Mouse (Mus musculus): ENCODE measurements around the gene Thrap3. TPM values are rescaled to one million over a fixed set of nuclear protein-coding genes. Genes with fewer than 3 reads are reported as not detected.

Gene Thrap3
- total RNA-seq, 2 experiments from 2014 or later, result 160 to 172 TPM

- DNase-seq, result no peak
- intact Hi-C loops (cut with DNase I), result no loop called here
Observed at GRCm38 (mm10) chr4:126115411-126115810, 87.1 kb downstream of the Thrap3 start.

Other genes with a start within 250 kb of the Thrap3 start
- under 1 TPM; 0.47 to 0.77 TPM for gene Csf3r, start 178.2 kb downstream of the Thrap3 start, total RNA-seq (2021)
- gene Mrps15, start 155.8 kb downstream of the Thrap3 start, total RNA-seq (2021), result 10 to 100 TPM; 64.2 to 64.3 TPM
- gene Oscp1, start 144.2 kb downstream of the Thrap3 start, total RNA-seq (2021), result 1 to 10 TPM; 3.5 to 4.1 TPM
- 10 to 100 TPM; 11.0 to 14.3 TPM for gene Lsm10, start 106.1 kb downstream of the Thrap3 start, total RNA-seq (2021)
- 10 to 100 TPM; 22.8 to 32.7 TPM for gene Stk40, start 98.8 kb downstream of the Thrap3 start, total RNA-seq (2021)
- 10 to 100 TPM; 36.3 to 37.0 TPM for gene Eva1b, start 55.0 kb downstream of the Thrap3 start, total RNA-seq (2021)
- 1 to 10 TPM; 2.1 to 2.7 TPM for gene Sh3d21, start 39.3 kb downstream of the Thrap3 start, total RNA-seq (2021)
- 100 to 1,000 TPM; 214 to 239 TPM for gene Map7d1, start 53.6 kb upstream of the Thrap3 start, total RNA-seq (2021)
- gene Trappc3, start 59.6 kb upstream of the Thrap3 start, total RNA-seq (2021), result 10 to 100 TPM; 50.8 to 54.0 TPM
- gene Col8a2, start 84.0 kb upstream of the Thrap3 start, total RNA-seq (2021), result 1 to 10 TPM; 1.8 to 2.1 TPM
- 10 to 100 TPM; 17.0 to 18.9 TPM for gene Adprhl2, start 118.9 kb upstream of the Thrap3 start, total RNA-seq (2021)
- under 1 TPM; 0.69 to 0.74 TPM for gene Tekt2, start 122.9 kb upstream of the Thrap3 start, total RNA-seq (2021)
- 10 to 100 TPM; 13.0 to 14.8 TPM for gene Ago3, start 226.8 kb upstream of the Thrap3 start, total RNA-seq (2021)